7 mouse cellular contexts compared by ENCODE assay signal in genomic region chr10:9676886-9677285, GRCm38 (mm10). TPM values are rescaled to one million over a fixed set of nuclear protein-coding genes. Genes with fewer than 3 reads are reported as not detected.
DNase-seq lines count a peak whose midpoint lies in the region; ATAC-seq and TF ChIP-seq lines count a peak whose summit lies in the region.

No protein-coding gene starts in this region.

- no peaks in the 10 kb centered on the region for H3K9me3 ChIP-seq in hindbrain, postnatal 0 days (ENCODE audit: low read length)

- peaks cover 5% of the 10 kb centered on the region for H3K4me1 ChIP-seq in hindbrain, postnatal 0 days (ENCODE audit: insufficient read depth, low read length)

- no peak overlapping the region for H3K9ac ChIP-seq in hindbrain, postnatal 0 days (replicated peaks; ENCODE audit: low read length)

- H3K36me3 ChIP-seq in hindbrain, postnatal 0 days (ENCODE audit: insufficient read depth, low read length) = no peaks in the 10 kb centered on the region

- peak; percentile 71 for ATAC-seq in hindbrain, postnatal 0 days
- ATAC-seq in megakaryocyte, adult 5-6 weeks (ENCODE audit: poor library complexity, severe bottlenecking) = peak; percentile 67

- peak; percentile 99 for TF ChIP-seq CTCF in hindbrain, postnatal 0 days (IDR thresholded peaks at IDR 0.05; ENCODE audit: low read depth)

- H3K4me3 ChIP-seq in hindbrain, postnatal 0 days (ENCODE audit: low read length) = no peak overlapping the region; the same call in 1 of the 2 replicates

- no peak overlapping the region for H3K27ac ChIP-seq in hindbrain, postnatal 0 days

- peak overlapping the region; percentile 47 for H3K4me2 ChIP-seq in hindbrain, postnatal 0 days (ENCODE audit: low read depth, low read length)

- 1% methylated on average over 17 of the region's 17 CpGs for WGBS in hindbrain, postnatal 0 days

- peak; percentile 35 for DNase-seq in adrenal gland, adult 8-10 months
- peak; percentile 49 to 71 for DNase-seq in cerebellum, postnatal 4 days (ENCODE audit: low spot score in 2 of 2)
- peak; percentile 19 to 26 for DNase-seq in gastrocnemius, adult 8-10 months (ENCODE audit: low spot score in 2 of 2)
- peak; percentile 94 for DNase-seq in hindbrain, postnatal 0 days (ENCODE audit: low spot score)
- DNase-seq in left cerebral cortex, adult 18-20 months (ENCODE audit: low spot score in 2 of 2) = peak; percentile 74 to 79
- peak; percentile 67 for DNase-seq in right cerebral cortex, postnatal 14 days

- no peaks in the 10 kb centered on the region for H3K27me3 ChIP-seq in hindbrain, postnatal 0 days (ENCODE audit: insufficient read depth, low read length)

RNA-seq across cellular contexts. Expression of gene Samd5, which starts 1.9 kb away (rescaled TPM):
- 10 to 100 TPM in 2 of 4 experiments, 1 to 10 TPM in 2; 2.5 to 16.0 (median 6.7) TPM for total RNA-seq in adrenal gland, adult 8-10 months (2022)
- total RNA-seq in gastrocnemius, adult 8-10 months (2022) = 1 to 10 TPM in 2 of 4 experiments, under 1 TPM in 2; 0.70 to 3.2 (median 1.2) TPM
- total RNA-seq in hindbrain, postnatal 0 days (2014; rRNA removed) = 6.5 and 7.9 TPM in 2 replicates
- polyA plus RNA-seq in hindbrain, postnatal 0 days (2015; fragmentation: Nextera tagmentation; extraction: Ambion mirVana) = 2.9 and 3.2 TPM in 2 replicates
- total RNA-seq in left cerebral cortex, adult 18-20 months (2021) = 1 to 10 TPM; 9.7 to 9.9 TPM
- not detected in 2 replicates for total RNA-seq in megakaryocyte, adult 5-6 weeks (2015)
- total RNA-seq in megakaryocyte, adult 5-6 weeks (2017) = not detected in 2 replicates

Comparison
In these comparisons a context has a peak if more than half of its experiments do, and no peak if none do; other contexts are left out.
1. DNase-seq: peak in every context shown above with its lines; median percentile 94 in hindbrain, postnatal 0 days; 76 in left cerebral cortex, adult 18-20 months; 67 in right cerebral cortex, postnatal 14 days; 60 in cerebellum, postnatal 4 days; 35 in adrenal gland, adult 8-10 months; 22 in gastrocnemius, adult 8-10 months.